Comparison of ENCODE assay signal across 18 mouse cellular contexts in genomic region chr9:110937506-110938490, GRCm38 (mm10). TPM values are rescaled to one million over a fixed set of nuclear protein-coding genes. Genes with fewer than 3 reads are reported as not detected.
A peak's percentile ranks its signal among the peaks of the same experiment; 100 is the strongest.
DNase-seq lines count a peak whose midpoint lies in the region; ATAC-seq and TF ChIP-seq lines count a peak whose summit lies in the region.
"Had no signal": no experiment of that assay in that cellular context is flagged by ENCODE, and none has a peak within 500 bp of the region (broad histone marks: within the 10 kb centered on the region; RNA-seq: fewer than 3 reads in every experiment).

No protein-coding gene starts in this region.

- TF ChIP-seq CTCF in intestine, postnatal 0 days (IDR thresholded peaks at IDR 0.05; ENCODE audit: low read depth) = peak; percentile 24; the same call in 1 of the 2 replicates
- TF ChIP-seq CTCF in stomach, postnatal 0 days (IDR thresholded peaks at IDR 0.05; ENCODE audit: low read depth) = peak; percentile 25

- H3K36me3 ChIP-seq in intestine, postnatal 0 days (ENCODE audit: control insufficient read depth, insufficient read depth) = no peaks in the 10 kb centered on the region
- H3K36me3 ChIP-seq in intestine, embryonic 15.5 days = no peaks in the 10 kb centered on the region
- H3K36me3 ChIP-seq in midbrain, embryonic 10.5 days = no peaks in the 10 kb centered on the region
- no peaks in the 10 kb centered on the region for H3K36me3 ChIP-seq in midbrain, embryonic 15.5 days (replicated peaks)
- H3K36me3 ChIP-seq in stomach, postnatal 0 days (ENCODE audit: control insufficient read depth, insufficient read depth, low read length) = no peaks in the 10 kb centered on the region
- H3K36me3 ChIP-seq: forebrain, embryonic 10.5 days; lung, embryonic 15.5 days; neural tube, embryonic 15.5 days had no signal

- H3K4me1 ChIP-seq in intestine, postnatal 0 days (replicated peaks; ENCODE audit: control insufficient read depth, insufficient read depth, low read length) = no peaks in the 10 kb centered on the region
- H3K4me1 ChIP-seq in intestine, embryonic 15.5 days (replicated peaks) = no peaks in the 10 kb centered on the region
- peaks cover 15% of the 10 kb centered on the region for H3K4me1 ChIP-seq in midbrain, embryonic 10.5 days
- 0 out of 2 replicates have a peak, but pooled peaks cover 6% of the 10 kb centered on the region for H3K4me1 ChIP-seq in midbrain, embryonic 15.5 days
- H3K4me1 ChIP-seq in stomach, postnatal 0 days (replicated peaks; ENCODE audit: control insufficient read depth, insufficient read depth) = no peaks in the 10 kb centered on the region
- H3K4me1 ChIP-seq: lung, embryonic 15.5 days had no signal

- no peaks in the 10 kb centered on the region for H3K27me3 ChIP-seq in intestine, postnatal 0 days (replicated peaks; ENCODE audit: control insufficient read depth, insufficient read depth, low read length)
- no peaks in the 10 kb centered on the region for H3K27me3 ChIP-seq in intestine, embryonic 15.5 days (replicated peaks)
- peaks cover 24% of the 10 kb centered on the region for H3K27me3 ChIP-seq in midbrain, embryonic 10.5 days (ENCODE audit: low read depth, poor library complexity, severe bottlenecking)
- H3K27me3 ChIP-seq in midbrain, embryonic 15.5 days (replicated peaks) = no peaks in the 10 kb centered on the region
- H3K27me3 ChIP-seq in stomach, postnatal 0 days (ENCODE audit: control insufficient read depth, insufficient read depth, low read length) = no peaks in the 10 kb centered on the region
- H3K27me3 ChIP-seq: lung, embryonic 15.5 days; neural tube, embryonic 15.5 days had no signal

- H3K4me3 ChIP-seq in intestine, postnatal 0 days (ENCODE audit: low read depth, low read length) = no peak overlapping the region
- no peak overlapping the region for H3K4me3 ChIP-seq in intestine, embryonic 15.5 days (replicated peaks)
- H3K4me3 ChIP-seq in midbrain, embryonic 10.5 days = no peak overlapping the region
- no peak overlapping the region for H3K4me3 ChIP-seq in midbrain, embryonic 15.5 days
- H3K4me3 ChIP-seq in stomach, postnatal 0 days (ENCODE audit: low read depth, low read length) = no peak overlapping the region
- H3K4me3 ChIP-seq: forebrain, embryonic 10.5 days; lung, embryonic 15.5 days; neural tube, embryonic 15.5 days had no signal

- H3K9me3 ChIP-seq in intestine, postnatal 0 days (ENCODE audit: control insufficient read depth) = no peaks in the 10 kb centered on the region
- H3K9me3 ChIP-seq in intestine, embryonic 15.5 days = no peaks in the 10 kb centered on the region
- no peaks in the 10 kb centered on the region for H3K9me3 ChIP-seq in midbrain, embryonic 10.5 days (replicated peaks)
- H3K9me3 ChIP-seq in midbrain, embryonic 15.5 days = no peaks in the 10 kb centered on the region
- no peaks in the 10 kb centered on the region for H3K9me3 ChIP-seq in stomach, postnatal 0 days (ENCODE audit: control insufficient read depth, low read length)
- H3K9me3 ChIP-seq: forebrain, embryonic 10.5 days; lung, embryonic 15.5 days; neural tube, embryonic 15.5 days had no signal

- H3K4me2 ChIP-seq in intestine, postnatal 0 days (replicated peaks; ENCODE audit: low read depth) = no peak overlapping the region
- H3K4me2 ChIP-seq in intestine, embryonic 15.5 days (replicated peaks) = no peak overlapping the region
- no peak overlapping the region for H3K4me2 ChIP-seq in midbrain, embryonic 15.5 days
- H3K4me2 ChIP-seq in stomach, postnatal 0 days (replicated peaks; ENCODE audit: low read depth) = no peak overlapping the region
- H3K4me2 ChIP-seq: lung, embryonic 15.5 days; neural tube, embryonic 15.5 days had no signal

- no peak for TF ChIP-seq EP300 in stomach, postnatal 0 days (optimal IDR thresholded peaks at IDR 0.05)

- no peak overlapping the region for H3K9ac ChIP-seq in intestine, postnatal 0 days (ENCODE audit: low read depth, low read length)
- no peak overlapping the region for H3K9ac ChIP-seq in intestine, embryonic 15.5 days
- H3K9ac ChIP-seq in midbrain, embryonic 15.5 days = no peak overlapping the region
- H3K9ac ChIP-seq in stomach, postnatal 0 days (ENCODE audit: low read length) = no peak overlapping the region
- H3K9ac ChIP-seq: lung, embryonic 15.5 days; neural tube, embryonic 15.5 days had no signal

- 76% methylated on average over 12 of the region's 12 CpGs for WGBS in intestine, postnatal 0 days
- 69% methylated on average over 12 of the region's 12 CpGs for WGBS in intestine, embryonic 15.5 days
- 60% methylated on average over 12 of the region's 12 CpGs for WGBS in midbrain, embryonic 10.5 days
- 67% methylated on average over 12 of the region's 12 CpGs for WGBS in midbrain, embryonic 15.5 days
- 73% methylated on average over 12 of the region's 12 CpGs for WGBS in stomach, postnatal 0 days

- DNase-seq in midbrain, embryonic 10.5 days (ENCODE audit: low spot score) = peak; percentile 33
- peak; percentile 52 for DNase-seq in adrenal gland, postnatal 14 days
- no peak for DNase-seq in stomach, postnatal 0 days (ENCODE audit: low spot score)
- DNase-seq in c-Kit-positive CD71-positive TER-119-positive erythroid progenitor cells, embryonic 14.5 days (ENCODE audit: low spot score) = no peak
- DNase-seq: gastrocnemius, postnatal 10 days had no signal

- no peak overlapping the region for H3K27ac ChIP-seq in intestine, postnatal 0 days (ENCODE audit: low read depth, low read length)
- no peak overlapping the region for H3K27ac ChIP-seq in intestine, embryonic 15.5 days
- H3K27ac ChIP-seq in midbrain, embryonic 10.5 days (replicated peaks) = no peak overlapping the region
- H3K27ac ChIP-seq in midbrain, embryonic 15.5 days = no peak overlapping the region
- no peak overlapping the region for H3K27ac ChIP-seq in stomach, postnatal 0 days (replicated peaks)
- H3K27ac ChIP-seq: forebrain, embryonic 10.5 days; lung, embryonic 15.5 days; neural tube, embryonic 15.5 days had no signal

- no peak for ATAC-seq in intestine, postnatal 0 days
- ATAC-seq in intestine, embryonic 15.5 days = no peak
- ATAC-seq in midbrain, embryonic 15.5 days (replicated peaks) = no peak
- no peak for ATAC-seq in stomach, postnatal 0 days (ENCODE audit: low FRiP score, low TSS enrichment)
- ATAC-seq: activated CD4-positive, CD25-positive, alpha-beta regulatory T cell, adult 4 months; midbrain, embryonic 16.5 days had no signal

RNA-seq across cellular contexts. Expression of gene Tdgf1, which starts 8.2 kb away (rescaled TPM):
- polyA plus RNA-seq in intestine, postnatal 0 days (2015; fragmentation: Nextera tagmentation; extraction: Ambion mirVana) = 0.08 TPM in 1 of 2 replicates, not detected in the other
- not detected in 2 replicates for polyA plus RNA-seq in intestine, embryonic 15.5 days (2015; fragmentation: Nextera tagmentation; extraction: Ambion mirVana)
- 0.11 TPM in 1 of 2 replicates, not detected in the other for polyA plus RNA-seq in midbrain, embryonic 10.5 days (2016; fragmentation: Nextera tagmentation; extraction: Ambion mirVana)
- not detected in 2 replicates for polyA plus RNA-seq in midbrain, embryonic 15.5 days (2015; fragmentation: Nextera tagmentation; extraction: Ambion mirVana)
- total RNA-seq in adrenal gland, postnatal 14 days (2021) = not detected in 2 replicates
- polyA plus RNA-seq in stomach, postnatal 0 days (2015; fragmentation: Nextera tagmentation; extraction: Ambion mirVana) = 0.07 TPM in 1 of 2 replicates, not detected in the other
- total RNA-seq: gastrocnemius, postnatal 10 days; MEL had no signal
- polyA plus RNA-seq: heart, embryonic 16.5 days; intestine, embryonic 14.5 days; limb, embryonic 11.5 days; lung, embryonic 15.5 days; midbrain, embryonic 16.5 days; urinary bladder, adult 2 months had no signal

RNA-seq across cellular contexts. Expression of gene Lrrc2, which starts 13.5 kb away (rescaled TPM):
- polyA plus RNA-seq in intestine, postnatal 0 days (2015; fragmentation: Nextera tagmentation; extraction: Ambion mirVana) = 0.23 and 0.46 TPM in 2 replicates
- polyA plus RNA-seq in intestine, embryonic 15.5 days (2015; fragmentation: Nextera tagmentation; extraction: Ambion mirVana) = 0.23 and 0.34 TPM in 2 replicates
- polyA plus RNA-seq in midbrain, embryonic 10.5 days (2016; fragmentation: Nextera tagmentation; extraction: Ambion mirVana) = 0.09 and 0.35 TPM in 2 replicates
- 0.42 and 1.0 TPM in 2 replicates for polyA plus RNA-seq in midbrain, embryonic 15.5 days (2015; fragmentation: Nextera tagmentation; extraction: Ambion mirVana)
- total RNA-seq in adrenal gland, postnatal 14 days (2021) = 3.3 and 4.1 TPM in 2 replicates
- polyA plus RNA-seq in stomach, postnatal 0 days (2015; fragmentation: Nextera tagmentation; extraction: Ambion mirVana) = 0.07 and 0.08 TPM in 2 replicates
- total RNA-seq: MEL had no signal

RNA-seq across cellular contexts. Expression of gene Fam240a, which starts 21.1 kb away (rescaled TPM):
- polyA plus RNA-seq in intestine, postnatal 0 days (2015; fragmentation: Nextera tagmentation; extraction: Ambion mirVana) = not detected in 2 replicates
- not detected in 2 replicates for polyA plus RNA-seq in intestine, embryonic 15.5 days (2015; fragmentation: Nextera tagmentation; extraction: Ambion mirVana)
- polyA plus RNA-seq in midbrain, embryonic 10.5 days (2016; fragmentation: Nextera tagmentation; extraction: Ambion mirVana) = not detected in 2 replicates
- not detected in 2 replicates for polyA plus RNA-seq in midbrain, embryonic 15.5 days (2015; fragmentation: Nextera tagmentation; extraction: Ambion mirVana)
- total RNA-seq in adrenal gland, postnatal 14 days (2021) = not detected in 2 replicates
- polyA plus RNA-seq in stomach, postnatal 0 days (2015; fragmentation: Nextera tagmentation; extraction: Ambion mirVana) = not detected in 2 replicates
- total RNA-seq: MEL had no signal
- polyA plus RNA-seq: forebrain, embryonic 10.5 days; heart, embryonic 16.5 days; intestine, embryonic 14.5 days; limb, embryonic 11.5 days; lung, embryonic 15.5 days; midbrain, embryonic 16.5 days; neural tube, embryonic 15.5 days; urinary bladder, adult 2 months had no signal

RNA-seq across cellular contexts. Expression of gene Rtp3, which starts 52.6 kb away (rescaled TPM):
- 0.10 and 0.17 TPM in 2 replicates for polyA plus RNA-seq in intestine, postnatal 0 days (2015; fragmentation: Nextera tagmentation; extraction: Ambion mirVana)
- polyA plus RNA-seq in intestine, embryonic 15.5 days (2015; fragmentation: Nextera tagmentation; extraction: Ambion mirVana) = 0.24 and 0.81 TPM in 2 replicates
- 0.09 TPM in 1 of 2 replicates, not detected in the other for polyA plus RNA-seq in midbrain, embryonic 10.5 days (2016; fragmentation: Nextera tagmentation; extraction: Ambion mirVana)
- polyA plus RNA-seq in midbrain, embryonic 15.5 days (2015; fragmentation: Nextera tagmentation; extraction: Ambion mirVana) = not detected in 2 replicates
- total RNA-seq in adrenal gland, postnatal 14 days (2021) = 3.5 and 10.0 TPM in 2 replicates
- 0.11 TPM in 1 of 2 replicates, not detected in the other for polyA plus RNA-seq in stomach, postnatal 0 days (2015; fragmentation: Nextera tagmentation; extraction: Ambion mirVana)
- total RNA-seq: MEL had no signal
- polyA plus RNA-seq: activated CD4-positive, CD25-positive, alpha-beta regulatory T cell, adult 4 months; forebrain, embryonic 10.5 days; limb, embryonic 11.5 days had no signal

RNA-seq across cellular contexts. Expression of gene Tmie, which starts 57.9 kb away (rescaled TPM):
- 10.0 and 11.2 TPM in 2 replicates for polyA plus RNA-seq in intestine, postnatal 0 days (2015; fragmentation: Nextera tagmentation; extraction: Ambion mirVana)
- polyA plus RNA-seq in intestine, embryonic 15.5 days (2015; fragmentation: Nextera tagmentation; extraction: Ambion mirVana) = 2.1 and 2.5 TPM in 2 replicates
- polyA plus RNA-seq in midbrain, embryonic 10.5 days (2016; fragmentation: Nextera tagmentation; extraction: Ambion mirVana) = 0.06 and 0.11 TPM in 2 replicates
- polyA plus RNA-seq in midbrain, embryonic 15.5 days (2015; fragmentation: Nextera tagmentation; extraction: Ambion mirVana) = 2.7 and 3.1 TPM in 2 replicates
- total RNA-seq in adrenal gland, postnatal 14 days (2021) = 2.2 and 3.5 TPM in 2 replicates
- polyA plus RNA-seq in stomach, postnatal 0 days (2015; fragmentation: Nextera tagmentation; extraction: Ambion mirVana) = 1.5 and 1.6 TPM in 2 replicates
- total RNA-seq: MEL had no signal

Comparison
In these comparisons a context has a peak if more than half of its experiments do, and no peak if none do; other contexts are left out.
1. DNase-seq: peak in midbrain, embryonic 10.5 days (single experiment) and adrenal gland, postnatal 14 days (single experiment); none in stomach, postnatal 0 days (single experiment) and c-Kit-positive CD71-positive TER-119-positive erythroid progenitor cells, embryonic 14.5 days (single experiment).